Mouse (Mus musculus) MEL-GATA-1-ER (cell line): ENCODE data around the gene Adarb2.
A peak's percentile ranks its signal among the peaks of the same experiment; 100 is the strongest.

ENCODE experiments used
- DNase-seq: peaks from one replicate; pipeline ENCODE4 v3.0.0-alpha.2; 2012; ENCODE audit warnings: low read depth; ENCODE audit errors: extremely low read depth

The Adarb2 gene

DNA sequence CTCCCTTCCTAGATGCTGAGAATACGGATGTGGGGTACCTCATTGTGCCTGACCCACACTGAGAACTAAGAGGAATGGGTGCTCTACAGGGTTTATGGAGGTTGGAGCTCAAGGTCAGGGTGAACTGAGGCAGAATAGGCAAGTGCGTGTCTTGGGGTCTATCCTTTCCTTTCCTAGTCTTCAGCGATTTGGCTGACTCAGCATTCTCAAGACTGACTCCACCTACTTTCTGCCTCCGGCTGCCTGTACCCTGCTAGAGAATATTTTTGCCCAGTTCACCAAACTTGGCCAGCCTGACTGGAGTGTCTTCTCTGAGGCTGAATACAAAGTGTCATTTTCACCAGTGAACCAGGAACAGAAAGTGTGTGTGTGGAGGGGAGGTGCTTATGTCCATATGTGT is 163.4 kb downstream of the Adarb2 start:
- no peak for DNase-seq

DNA sequence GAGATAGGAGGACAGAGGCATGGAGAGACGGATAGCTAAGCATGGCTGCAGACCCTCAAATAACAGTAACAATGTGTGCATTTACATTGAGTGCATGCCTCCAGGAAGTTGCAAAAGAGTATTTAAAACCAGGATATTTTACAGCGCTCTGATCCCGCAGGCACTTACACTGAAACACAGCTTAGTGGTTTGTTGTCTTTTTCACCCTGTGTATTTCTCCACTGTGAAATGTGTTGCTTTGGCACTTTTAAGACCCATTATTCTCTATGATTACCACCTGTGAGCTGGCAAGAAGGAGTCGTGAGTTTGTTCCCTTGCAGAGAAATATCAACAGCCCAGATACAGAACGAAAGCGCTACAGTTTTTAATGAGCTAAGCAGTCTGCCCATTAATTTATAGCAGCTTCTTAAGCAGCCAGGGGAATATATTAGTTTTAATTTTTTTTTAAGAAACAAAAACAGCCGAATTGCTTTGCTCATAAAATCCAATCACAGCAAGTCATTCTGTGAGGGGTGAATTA is 167.3 kb downstream of the Adarb2 start:
- no peak for DNase-seq

DNA sequence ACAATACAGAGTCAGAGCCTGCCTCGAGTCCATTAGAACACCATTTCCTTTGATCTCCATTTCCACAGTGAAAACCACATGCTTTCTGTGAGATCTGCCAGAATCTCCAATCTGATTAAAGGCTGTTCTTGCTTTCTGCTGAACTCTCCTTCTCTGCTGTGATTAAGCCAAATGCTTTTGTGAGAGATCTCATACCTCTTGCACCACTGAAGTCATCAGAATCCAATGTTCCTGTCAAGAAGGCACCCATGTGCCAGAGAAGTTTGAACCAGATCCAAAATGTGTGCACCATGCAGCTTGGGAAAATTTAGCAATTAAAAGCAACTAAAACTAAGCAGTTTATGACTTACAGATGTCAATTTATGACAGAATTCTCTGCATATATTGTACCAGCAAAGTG is 185.9 kb downstream of the Adarb2 start:
- no peak for DNase-seq

DNA sequence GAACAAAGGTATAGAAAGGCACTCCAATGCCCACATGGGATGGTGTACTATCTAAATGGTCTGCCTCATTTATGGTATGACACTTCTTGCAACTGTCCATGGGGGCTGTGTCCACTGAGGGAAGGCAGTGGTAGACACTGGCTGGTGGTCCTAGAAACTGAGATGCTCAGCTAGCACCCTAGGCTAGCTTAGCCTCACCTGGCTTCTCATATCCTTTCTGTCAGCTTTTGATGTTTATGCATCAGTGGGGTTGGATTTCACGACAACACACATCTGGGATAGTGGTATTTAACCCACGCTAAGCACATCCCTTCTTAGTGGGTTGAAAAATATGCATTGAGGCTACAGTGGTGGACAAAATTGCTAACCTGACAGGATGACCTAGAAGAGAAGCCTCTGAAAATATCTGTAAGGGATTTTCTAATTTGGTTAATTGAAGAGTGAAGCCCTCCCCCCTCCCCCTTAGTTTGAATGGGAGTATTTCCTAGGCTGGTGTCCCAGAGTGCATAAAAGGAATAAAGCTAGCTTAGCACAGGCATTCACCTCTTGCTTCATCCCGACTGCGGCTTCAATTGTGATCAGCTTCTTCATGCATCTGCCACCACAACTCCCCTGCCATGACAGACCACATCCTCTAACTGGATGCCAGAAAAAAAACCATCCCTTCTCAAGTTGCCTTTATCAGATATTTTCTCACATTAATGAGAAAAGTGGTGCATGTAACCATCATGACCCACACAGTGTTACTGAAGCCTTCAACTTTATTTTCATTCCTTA is 197.8 kb downstream of the Adarb2 start:
- DNase-seq, result no peak

GRCm38 (mm10) chr13:8402324-8402873 is 199.7 kb downstream of the Adarb2 start:
- DNase-seq, result no peak

DNA sequence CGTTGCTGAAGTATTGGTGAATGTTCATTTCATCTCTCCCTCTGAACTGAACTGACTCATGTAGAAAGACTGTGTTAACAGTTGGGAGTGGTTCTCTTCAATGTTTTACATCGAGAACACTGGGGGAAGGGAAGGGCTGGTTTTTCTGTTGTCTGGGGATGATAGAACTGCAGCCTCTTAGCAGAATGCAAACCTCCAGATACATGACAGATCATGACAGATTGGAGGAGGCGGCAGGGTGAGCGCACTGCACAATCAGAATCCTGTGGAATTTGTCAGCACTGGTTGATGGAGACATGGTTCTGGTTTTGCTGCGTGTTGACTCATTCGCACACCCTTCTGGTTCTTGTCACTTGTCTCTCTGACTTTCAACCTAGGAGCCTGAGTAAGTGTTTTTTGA is 203.4 kb downstream of the Adarb2 start:
- DNase-seq, result no peak

DNA sequence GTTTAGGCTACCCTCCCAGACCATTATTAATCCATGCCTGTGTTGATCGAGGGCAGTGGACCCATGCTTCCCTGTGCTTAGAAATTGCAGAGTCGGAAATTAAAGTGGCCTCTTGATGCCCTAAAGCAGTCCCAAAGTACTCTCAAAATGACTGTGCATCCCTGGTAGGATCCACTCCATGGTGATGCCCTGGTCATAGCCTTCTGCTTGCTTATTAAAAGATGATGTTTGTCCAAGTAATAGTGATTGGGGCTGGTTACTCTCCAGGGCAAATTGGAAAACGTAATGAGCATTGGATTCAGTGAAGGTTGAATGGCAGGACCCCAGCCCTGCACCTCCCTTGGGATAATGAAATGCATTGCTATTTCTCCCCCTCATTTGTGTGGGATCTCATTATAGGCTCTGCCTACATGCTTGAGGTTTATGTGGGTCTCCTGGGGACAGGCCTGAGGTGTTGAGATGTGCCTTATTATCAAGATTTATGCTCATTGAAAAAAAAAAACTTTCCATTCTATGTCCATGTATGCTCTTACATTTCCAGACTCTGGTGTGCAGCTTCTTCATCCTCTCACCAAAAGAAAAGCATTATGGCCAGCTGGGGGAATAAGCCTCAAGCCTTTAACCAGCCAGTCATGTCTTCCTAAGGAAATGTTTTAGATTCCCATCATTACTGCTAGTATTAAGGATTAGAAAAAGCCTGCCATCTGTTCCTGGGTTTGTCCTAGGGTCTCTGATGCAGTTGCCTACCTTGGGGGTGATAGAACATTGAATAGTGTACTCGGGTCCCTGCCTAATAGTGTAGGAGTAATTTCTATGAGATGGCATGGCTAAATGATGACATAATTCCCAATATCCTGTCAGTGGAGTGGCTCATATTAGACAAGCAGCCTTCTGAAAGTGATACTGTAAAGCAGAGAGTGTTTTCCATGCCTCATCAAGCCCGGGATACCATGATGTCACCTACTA is 208.0 kb downstream of the Adarb2 start:
- DNase-seq, result no peak

DNA sequence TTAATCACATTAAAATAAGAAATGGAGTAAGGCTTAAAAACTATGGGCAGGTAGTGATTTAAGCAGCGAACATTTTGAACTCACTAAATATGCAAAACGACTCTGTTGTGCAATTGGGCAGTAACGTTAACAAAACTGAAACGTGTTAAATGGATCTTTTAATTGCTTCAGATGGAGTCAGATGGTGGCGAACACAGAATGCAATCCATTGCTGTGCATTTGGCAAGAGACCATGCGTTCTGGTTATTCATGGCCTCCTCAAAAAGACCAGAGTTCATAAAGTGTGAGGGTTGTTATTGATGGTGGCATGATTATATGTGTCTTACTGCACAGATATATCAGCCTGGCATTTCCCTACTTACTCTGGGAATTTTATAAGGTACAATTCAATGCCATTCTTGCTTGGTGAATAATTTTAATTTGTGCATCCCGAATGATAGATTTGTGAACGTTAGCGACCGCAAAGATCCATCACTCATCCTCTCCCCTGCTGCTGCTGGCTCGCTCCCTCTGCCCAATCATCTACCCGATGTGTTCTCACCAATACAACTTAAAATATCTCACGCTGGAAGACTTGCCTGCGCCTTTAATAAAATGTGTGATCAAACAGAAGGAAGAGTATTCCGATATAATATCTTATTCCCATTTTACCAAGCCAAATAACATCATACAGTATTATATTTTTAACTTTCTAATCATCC is 221.5 kb downstream of the Adarb2 start:
- no peak for DNase-seq

- no peak for DNase-seq
Measured at GRCm38 (mm10) chr13:8439188-8439835, 236.6 kb downstream of the Adarb2 start.

DNA sequence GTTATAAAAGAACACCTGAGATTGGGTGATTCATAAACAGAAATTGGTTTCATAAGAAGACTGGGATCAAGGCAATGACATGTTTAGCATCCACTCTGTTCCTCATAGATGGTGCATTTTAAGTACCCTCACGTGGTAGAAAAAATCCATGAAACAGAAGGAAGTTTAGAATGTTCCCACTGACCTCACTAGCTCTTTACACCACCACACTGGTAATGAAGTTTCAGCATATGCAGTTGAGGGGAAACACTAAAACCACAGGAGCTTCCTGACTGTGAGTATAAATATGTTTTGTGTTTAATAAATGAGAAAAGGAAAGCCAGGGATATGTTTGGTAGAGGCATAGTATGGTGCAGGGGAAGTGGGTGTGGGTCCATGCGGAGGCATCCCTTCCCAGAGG is 242.7 kb downstream of the Adarb2 start:
- DNase-seq, result no peak

DNA sequence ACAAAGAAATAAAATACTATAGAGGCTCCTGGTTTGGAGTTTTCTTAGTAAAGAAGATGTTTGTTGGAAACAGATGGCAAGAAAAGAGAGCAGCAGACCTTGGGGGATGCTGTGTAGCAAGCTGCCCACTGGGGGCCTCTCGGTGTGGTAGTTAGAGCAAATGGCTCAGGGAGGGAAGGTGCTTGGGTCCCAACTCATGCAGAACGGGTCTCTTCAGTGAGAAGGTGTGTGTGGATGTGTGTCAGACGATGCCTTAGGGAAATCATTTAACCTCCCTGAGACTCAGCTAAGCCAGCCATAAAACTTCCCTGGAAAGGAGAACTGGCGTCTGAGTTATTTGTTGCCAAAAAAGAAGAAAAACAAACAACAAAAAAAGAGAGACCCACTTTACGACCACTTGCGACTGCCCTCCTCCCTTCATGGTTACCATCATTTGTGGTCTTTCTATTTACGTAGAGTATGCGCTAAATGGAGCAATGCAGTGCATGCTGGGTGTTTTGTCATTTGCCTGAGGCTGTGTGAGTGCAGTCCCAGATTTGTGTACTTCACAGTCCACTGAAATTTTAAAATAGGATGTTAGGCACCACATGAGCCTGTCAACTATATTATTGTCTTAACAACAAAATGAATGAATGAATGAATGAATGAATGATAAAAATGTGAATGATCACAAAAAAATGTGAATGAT is 245.7 kb downstream of the Adarb2 start:
- no peak for DNase-seq

DNA sequence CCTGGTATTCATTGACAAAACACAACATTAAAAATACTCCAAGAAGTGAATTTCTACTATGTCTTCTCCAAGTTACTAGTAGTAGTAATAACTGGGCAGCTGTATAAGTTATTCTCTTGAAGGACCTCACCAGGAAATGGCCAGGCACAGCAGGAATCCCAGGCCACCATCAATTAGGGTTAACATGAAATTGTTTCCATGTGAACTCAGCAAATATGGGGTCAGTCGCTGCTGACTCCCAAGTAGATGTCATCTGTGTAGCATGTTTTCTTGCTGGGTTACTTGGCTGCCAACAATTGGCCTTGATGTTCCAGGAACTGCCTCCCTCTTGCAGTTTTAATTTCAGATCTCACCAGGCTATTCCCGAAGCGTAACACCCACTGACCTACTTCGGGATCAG is 248.9 kb downstream of the Adarb2 start:
- no peak for DNase-seq

DNA sequence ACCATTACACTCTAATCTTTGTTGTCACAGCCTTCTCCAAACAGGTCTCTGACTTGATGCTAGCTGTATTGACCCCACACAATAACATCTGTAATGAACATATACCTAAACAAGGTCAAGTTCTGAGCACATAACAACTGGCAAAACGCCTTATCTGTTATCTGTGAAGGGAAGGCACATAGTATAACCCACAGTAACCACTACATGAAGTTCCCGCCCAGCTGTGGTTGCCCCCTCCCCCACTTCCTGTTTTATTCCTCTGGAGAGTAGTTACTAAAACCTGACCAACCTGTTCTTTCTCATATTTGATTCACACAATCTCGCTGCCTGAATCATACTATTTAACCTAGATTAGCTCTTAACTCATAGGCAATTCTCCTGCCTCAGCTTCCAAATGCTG is 254.2 kb downstream of the Adarb2 start:
- DNase-seq, result peak; percentile 83

- DNase-seq, result no peak
Measured at GRCm38 (mm10) chr13:8457831-8458230, 255.2 kb downstream of the Adarb2 start.

DNA sequence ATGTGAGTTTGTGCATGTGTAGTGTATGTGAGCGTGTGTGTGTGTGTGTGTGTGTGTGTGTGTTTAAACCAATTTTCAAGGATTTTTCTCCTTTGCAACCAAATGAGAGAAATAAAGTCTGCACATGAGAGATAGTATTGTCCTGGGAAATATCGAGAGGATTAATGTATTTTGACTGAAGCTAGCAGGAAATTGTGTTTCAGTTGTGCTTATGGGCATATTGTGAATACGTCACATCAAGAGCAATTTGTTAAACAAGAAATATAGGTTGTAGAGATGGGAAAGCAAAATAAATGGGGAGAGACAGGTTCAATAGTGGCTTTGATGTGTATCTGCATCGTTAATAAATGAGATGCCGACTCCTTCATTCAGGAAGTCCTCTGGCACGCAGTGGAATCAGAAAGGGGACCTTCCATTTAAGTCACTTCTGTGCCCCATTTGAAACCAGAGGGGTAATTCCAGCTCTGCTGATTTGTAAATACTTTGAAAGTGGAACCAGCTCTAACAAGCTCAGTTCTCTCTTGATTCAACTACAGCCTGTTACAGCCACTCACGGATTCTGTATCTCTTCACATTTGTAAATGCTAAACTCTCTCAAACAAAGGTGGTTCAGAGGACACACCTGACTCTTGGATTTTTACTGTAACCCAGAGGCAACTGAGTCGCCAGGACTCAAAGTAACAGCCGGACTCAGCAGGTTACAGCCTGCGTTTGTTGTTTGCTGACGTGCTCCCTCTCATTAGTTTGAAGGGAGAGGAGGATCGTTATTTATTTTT is 265.1 kb downstream of the Adarb2 start:
- DNase-seq, result no peak

DNA sequence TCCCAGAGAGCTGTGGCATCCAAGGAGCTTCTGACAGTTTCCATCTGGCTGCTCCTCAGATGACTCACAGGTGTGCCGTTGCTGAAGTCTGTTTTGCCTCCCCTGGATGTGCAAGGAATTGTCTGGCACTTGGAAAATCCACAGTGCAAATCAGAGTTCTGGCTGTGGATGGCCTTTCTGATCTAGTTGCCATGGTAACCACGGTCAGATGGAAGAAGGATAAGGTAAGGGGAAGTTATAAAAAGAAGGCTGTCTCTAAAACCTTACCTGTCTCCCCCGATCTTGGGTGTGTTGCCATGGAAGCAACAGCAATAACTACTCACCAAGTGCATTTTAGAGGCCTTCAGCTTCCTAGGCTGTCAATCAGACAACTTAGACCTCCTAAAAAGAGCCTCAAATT is 273.6 kb downstream of the Adarb2 start:
- DNase-seq, result no peak

- DNase-seq, result no peak
Measured at GRCm38 (mm10) chr13:8478731-8479130, 276.1 kb downstream of the Adarb2 start.

GRCm38 (mm10) chr13:8479970-8480369 is 277.3 kb downstream of the Adarb2 start:
- no peak for DNase-seq

- DNase-seq, result no peak
Measured at GRCm38 (mm10) chr13:8481347-8481746, 278.7 kb downstream of the Adarb2 start.
